Mouse (Mus musculus) hindbrain, postnatal 0 days (tissue): Measurements from ENCODE around the gene Ino80e. TPM values are rescaled to one million over a fixed set of nuclear protein-coding genes. Genes with fewer than 3 reads are reported as not detected.

Source experiments
- ATAC-seq: fragments of 200-750 bp; cut with Nextera tagmentation; 2 replicates; pipeline ENCODE4 v1.8.0; 2017; ENCODE audit warnings: mild to moderate bottlenecking, moderate TSS enrichment, moderate library complexity
- DNase-seq: peaks from one replicate; pipeline ENCODE4 v3.0.0-alpha.2; 2015; ENCODE audit warnings: low spot score
- H3K27ac ChIP-seq: fragments of 300-500 bp; sonication (generic); 2 replicates; pipeline ENCODE4 v1.5.1; 2014; ENCODE audit warnings: mild to moderate bottlenecking
- H3K27me3 ChIP-seq: fragments of 300-500 bp; sonication (generic); 2 replicates; pipeline ENCODE4 v1.6.1; 2014; ENCODE audit warnings: low read length, mixed read lengths; ENCODE audit not compliant: insufficient read depth
- H3K36me3 ChIP-seq: fragments of 300-500 bp; sonication (generic); 2 replicates; pipeline ENCODE4 v1.6.1; 2014; ENCODE audit warnings: low read length, mixed read lengths; ENCODE audit not compliant: insufficient read depth
- H3K4me1 ChIP-seq: fragments of 300-500 bp; sonication (generic); 2 replicates; pipeline ENCODE4 v1.6.1; 2014; ENCODE audit warnings: antibody characterized with exemption, low read length, mixed read lengths; ENCODE audit not compliant: insufficient read depth
- H3K4me2 ChIP-seq: fragments of 300-500 bp; sonication (generic); 2 replicates; pipeline ENCODE4 v1.6.1; 2014; ENCODE audit warnings: low read depth, mild to moderate bottlenecking, low read length, moderate library complexity, mixed read lengths
- H3K4me3 ChIP-seq: fragments of 300-500 bp; sonication (generic); 2 replicates; pipeline ENCODE4 v1.5.1; 2014; ENCODE audit warnings: low read length
- H3K9ac ChIP-seq: fragments of 300-500 bp; sonication (generic); replicated peaks from 2 replicates; pipeline ENCODE4 v1.6.1; 2014; ENCODE audit warnings: mild to moderate bottlenecking, low read length, moderate library complexity, mixed read lengths
- H3K9me3 ChIP-seq: fragments of 300-500 bp; sonication (generic); 2 replicates; pipeline ENCODE4 v1.6.1; 2016; ENCODE audit warnings: low read length, mixed read lengths
- CTCF ChIP-seq: IDR thresholded peaks from 2 replicates; pipeline ENCODE4 v1.5.1; 2016; ENCODE audit warnings: antibody characterized with exemption, control low read depth, low read depth
- WGBS: fragments of 180-500 bp; shearing (Covaris S2); extraction: QIAGEN DNeasy Blood & Tissue Kit; methylation state at CpG from one replicate; pipeline ENCODE4 v1.1.7; 2014; 5-methylcytosine and 5-hydroxymethylcytosine counted together
- polyA plus RNA-seq: library from polyadenylated mRNA; unstranded; fragments of >200 nt; fragmentation: Nextera tagmentation; extraction: Ambion mirVana; gene quantifications from 2 replicates; pipeline ENCODE4 v1.2.1, GENCODE M21; 2015
- total RNA-seq: library from RNA; depleted of rRNA; stranded (reverse); fragments of >200 nt; gene quantifications from 2 replicates; pipeline ENCODE4 v1.2.3, GENCODE M21; 2014

The Ino80e gene
- total and polyA plus RNA-seq, 2 experiments from 2014 or later = 66.9 to 85.5 TPM

- peak; percentile 67 for DNase-seq
- H3K9me3 ChIP-seq = no peaks in the 10 kb centered on the region
- WGBS = 1% methylated on average over 63 of the region's 74 CpGs
- peaks cover 8% of the 10 kb centered on the region; the same call in 1 of the 2 replicates for H3K36me3 ChIP-seq
- peak overlapping the region; percentile 81 for H3K4me2 ChIP-seq
- peak; percentile 63 for ATAC-seq
- TF ChIP-seq CTCF = no peak
- H3K27ac ChIP-seq = peak overlapping the region; percentile 69
- H3K4me1 ChIP-seq = peaks cover 13% of the 10 kb centered on the region; the same call in 1 of the 2 replicates
- no peaks in the 10 kb centered on the region for H3K27me3 ChIP-seq
- peak overlapping the region; percentile 61 for H3K9ac ChIP-seq
- H3K4me3 ChIP-seq = peak overlapping the region; percentile 50
These were observed 14.5 kb downstream of the Ino80e start for GRCm38 (mm10) chr7:126847421-126848398.

- H3K4me2 ChIP-seq = peak within 1 kb of the TSS; percentile 81
- WGBS = 17% methylated on average over 4 of the region's 4 CpGs
- H3K27me3 ChIP-seq = no peaks in the 10 kb centered on the region
- no peak for ATAC-seq
- H3K4me3 ChIP-seq = peak within 1 kb of the TSS; percentile 50
- no peak for TF ChIP-seq CTCF
- H3K9ac ChIP-seq = peak within 1 kb of the TSS; percentile 61
- peaks cover 13% of the 10 kb centered on the region; the same call in 1 of the 2 replicates for H3K4me1 ChIP-seq
- peak within 1 kb of the TSS; percentile 69 for H3K27ac ChIP-seq
- peaks cover 3% of the 10 kb centered on the region; the same call in 1 of the 2 replicates for H3K36me3 ChIP-seq
- no peaks in the 10 kb centered on the region for H3K9me3 ChIP-seq
- no peak for DNase-seq
These were observed 15.1 kb downstream of the Ino80e start, which contains the start of gene Doc2a for GRCm38 (mm10) chr7:126847116-126847420. Gene Doc2a, plus strand, starts transcription at chr7:126847416.

GRCm38 (mm10) chr7:126845516-126845915 lies 16.7 kb downstream of the Ino80e start:
- TF ChIP-seq CTCF = no peak
- Histone ChIP-seq H3K4me1 (peaks cover 13% of the 10 kb centered on the region; the same call in 1 of the 2 replicates), H3K9ac (no peak overlapping the region), H3K9me3 (no peaks in the 10 kb centered on the region), H3K4me3 (no peak overlapping the region), H3K27me3 (no peaks in the 10 kb centered on the region), H3K27ac (no peak overlapping the region), H3K4me2 (no peak overlapping the region), H3K36me3 (no peaks in the 10 kb centered on the region)
- no peak for ATAC-seq
- 36% methylated on average over 2 of the region's 2 CpGs for WGBS
- no peak for DNase-seq

GRCm38 (mm10) chr7:126843276-126843675 lies 18.9 kb downstream of the Ino80e start:
- Histone ChIP-seq H3K4me3 (no peak overlapping the region), H3K36me3 (no peaks in the 10 kb centered on the region), H3K9me3 (no peaks in the 10 kb centered on the region), H3K27me3 (no peaks in the 10 kb centered on the region), H3K4me1 (0 out of 2 replicates have a peak, but pooled peaks cover 4% of the 10 kb centered on the region), H3K9ac (no peak overlapping the region), H3K27ac (no peak overlapping the region), H3K4me2 (no peak overlapping the region)
- TF ChIP-seq CTCF = no peak
- 79% methylated on average over 9 of the region's 9 CpGs for WGBS
- ATAC-seq (no peak), DNase-seq (no peak)

GRCm38 (mm10) chr7:126833294-126833693 lies 28.9 kb downstream of the Ino80e start:
- H3K4me1 ChIP-seq = no peaks in the 10 kb centered on the region
- H3K4me2 ChIP-seq = no peak overlapping the region
- no peaks in the 10 kb centered on the region for H3K36me3 ChIP-seq
- DNase-seq = no peak
- no peak overlapping the region for H3K9ac ChIP-seq
- no peaks in the 10 kb centered on the region for H3K27me3 ChIP-seq
- no peak overlapping the region for H3K27ac ChIP-seq
- 91% methylated on average over 1 of the region's 1 CpGs for WGBS
- no peak for TF ChIP-seq CTCF
- H3K4me3 ChIP-seq = no peak overlapping the region
- no peak for ATAC-seq
- no peaks in the 10 kb centered on the region for H3K9me3 ChIP-seq

GRCm38 (mm10) chr7:126832036-126832598 lies 30.1 kb downstream of the Ino80e start:
- WGBS = 1% methylated on average over 21 of the region's 21 CpGs
- H3K4me3 ChIP-seq = peak overlapping the region; percentile 23; the same call in 1 of the 2 replicates
- TF ChIP-seq CTCF = peak; percentile 90
- H3K27ac ChIP-seq = no peak overlapping the region
- no peaks in the 10 kb centered on the region for H3K9me3 ChIP-seq
- peaks cover 5% of the 10 kb centered on the region; the same call in 1 of the 2 replicates for H3K36me3 ChIP-seq
- no peak overlapping the region for H3K9ac ChIP-seq
- peak overlapping the region; percentile 51 for H3K4me2 ChIP-seq
- ATAC-seq (peak; percentile 79), DNase-seq (peak; percentile 88)
- no peaks in the 10 kb centered on the region for H3K27me3 ChIP-seq
- no peaks in the 10 kb centered on the region for H3K4me1 ChIP-seq
